Mouse (Mus musculus): ENCODE data around the gene Nfe2l2. TPM values are rescaled to one million over a fixed set of nuclear protein-coding genes. Genes with fewer than 3 reads are reported as not detected.

The Nfe2l2 gene
- total and polyA plus RNA-seq, 2 experiments from 2014 or later, result 8.9 to 11.3 TPM

- peak overlapping the region; percentile 47 for H3K4me3 ChIP-seq (ENCODE audit: low read depth, low read length)
- no peak for TF ChIP-seq CTCF (IDR thresholded peaks at IDR 0.05)
- H3K27ac ChIP-seq (ENCODE audit: low read depth, low read length), result peak overlapping the region; percentile 77
- ATAC-seq (ENCODE audit: low FRiP score), result peak; percentile 86
- peak; percentile 94 for DNase-seq (ENCODE audit: low spot score)
- WGBS, result under 1% methylated on average over 39 of the region's 62 CpGs
- peak overlapping the region; percentile 82 for H3K4me2 ChIP-seq (ENCODE audit: low read depth, low read length, poor library complexity, severe bottlenecking)
- H3K9ac ChIP-seq (replicated peaks; ENCODE audit: low read length, poor library complexity, severe bottlenecking), result peak overlapping the region; percentile 60
- no peaks in the 10 kb centered on the region for H3K9me3 ChIP-seq (ENCODE audit: low read length)
- no peaks in the 10 kb centered on the region for H3K36me3 ChIP-seq (ENCODE audit: insufficient read depth, low read length)
- no peaks in the 10 kb centered on the region for H3K4me1 ChIP-seq (ENCODE audit: insufficient read depth, low read length)
- no peaks in the 10 kb centered on the region for H3K27me3 ChIP-seq (ENCODE audit: insufficient read depth, low read length)
Observed at GRCm38 (mm10) chr2:75703375-75704181, 863 bp downstream of the Nfe2l2 start.

DNA sequence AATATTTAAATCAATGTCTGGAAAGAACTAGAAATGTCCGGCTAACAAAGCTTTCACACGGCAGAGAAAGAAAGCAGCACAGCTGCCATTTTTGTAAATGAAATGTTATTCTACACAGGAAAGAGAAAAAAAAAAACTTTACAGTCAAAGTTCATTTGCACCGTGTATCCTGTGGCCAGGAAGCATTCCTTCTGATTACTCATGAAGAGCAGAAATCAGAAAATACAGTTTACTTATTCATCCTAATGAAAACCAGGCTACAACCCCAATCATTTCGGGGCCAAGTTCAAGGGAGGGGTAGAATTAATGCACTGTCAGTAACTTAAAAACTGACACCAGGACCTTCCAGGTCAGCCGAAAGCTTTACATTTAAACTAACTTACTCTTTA, 1.9 kb downstream of the Nfe2l2 start:
- Histone ChIP-seq H3K27me3 (ENCODE audit: insufficient read depth, low read length) (no peaks in the 10 kb centered on the region), H3K9ac (replicated peaks; ENCODE audit: low read length, poor library complexity, severe bottlenecking) (no peak overlapping the region), H3K4me3 (ENCODE audit: low read depth, low read length) (peak overlapping the region; percentile 47; the same call in 1 of the 2 replicates), H3K4me2 (ENCODE audit: low read depth, low read length, poor library complexity, severe bottlenecking) (peak overlapping the region; percentile 82), H3K36me3 (ENCODE audit: insufficient read depth, low read length) (no peaks in the 10 kb centered on the region), H3K4me1 (ENCODE audit: insufficient read depth, low read length) (no peaks in the 10 kb centered on the region), H3K27ac (ENCODE audit: low read depth, low read length) (no peak overlapping the region), H3K9me3 (ENCODE audit: low read length) (no peaks in the 10 kb centered on the region)
- no peak for DNase-seq (ENCODE audit: low spot score)
- ATAC-seq (ENCODE audit: low FRiP score), result no peak
- TF ChIP-seq CTCF (IDR thresholded peaks at IDR 0.05), result no peak
- 32% methylated on average over 5 of the region's 5 CpGs for WGBS

- H3K4me2 ChIP-seq (ENCODE audit: low read depth, low read length, poor library complexity, severe bottlenecking), result no peak overlapping the region; the same call in 1 of the 2 replicates
- no peak for TF ChIP-seq CTCF (IDR thresholded peaks at IDR 0.05)
- H3K9ac ChIP-seq (replicated peaks; ENCODE audit: low read length, poor library complexity, severe bottlenecking), result no peak overlapping the region
- H3K4me1 ChIP-seq (ENCODE audit: insufficient read depth, low read length), result no peaks in the 10 kb centered on the region
- DNase-seq (ENCODE audit: low spot score) (no peak), ATAC-seq (ENCODE audit: low FRiP score) (no peak)
- H3K9me3 ChIP-seq (ENCODE audit: low read length), result no peaks in the 10 kb centered on the region
- no peak overlapping the region for H3K4me3 ChIP-seq (ENCODE audit: low read depth, low read length)
- H3K27me3 ChIP-seq (ENCODE audit: insufficient read depth, low read length), result no peaks in the 10 kb centered on the region
- H3K36me3 ChIP-seq (ENCODE audit: insufficient read depth, low read length), result no peaks in the 10 kb centered on the region
- WGBS, result 83% methylated on average over 9 of the region's 9 CpGs
- no peak overlapping the region for H3K27ac ChIP-seq (ENCODE audit: low read depth, low read length)
Observed at GRCm38 (mm10) chr2:75701822-75702587, 2.4 kb downstream of the Nfe2l2 start.

- DNase-seq (ENCODE audit: low spot score), result no peak
- no peak overlapping the region for H3K9ac ChIP-seq (replicated peaks; ENCODE audit: low read length, poor library complexity, severe bottlenecking)
- ATAC-seq (ENCODE audit: low FRiP score), result no peak
- no peak overlapping the region for H3K4me2 ChIP-seq (ENCODE audit: low read depth, low read length, poor library complexity, severe bottlenecking)
- 83% methylated on average over 3 of the region's 3 CpGs for WGBS
- no peak overlapping the region for H3K4me3 ChIP-seq (ENCODE audit: low read depth, low read length)
- no peak for TF ChIP-seq CTCF (IDR thresholded peaks at IDR 0.05)
- H3K27me3 ChIP-seq (ENCODE audit: insufficient read depth, low read length), result no peaks in the 10 kb centered on the region
- no peaks in the 10 kb centered on the region for H3K9me3 ChIP-seq (ENCODE audit: low read length)
- no peak overlapping the region for H3K27ac ChIP-seq (ENCODE audit: low read depth, low read length)
- H3K36me3 ChIP-seq (ENCODE audit: insufficient read depth, low read length), result no peaks in the 10 kb centered on the region
- H3K4me1 ChIP-seq (ENCODE audit: insufficient read depth, low read length), result no peaks in the 10 kb centered on the region
Observed at GRCm38 (mm10) chr2:75701207-75701606, 3.2 kb downstream of the Nfe2l2 start.

GRCm38 (mm10) chr2:75700543-75700942, 3.9 kb downstream of the Nfe2l2 start:
- DNase-seq (ENCODE audit: low spot score), result no peak
- no peak for ATAC-seq (ENCODE audit: low FRiP score)

DNA sequence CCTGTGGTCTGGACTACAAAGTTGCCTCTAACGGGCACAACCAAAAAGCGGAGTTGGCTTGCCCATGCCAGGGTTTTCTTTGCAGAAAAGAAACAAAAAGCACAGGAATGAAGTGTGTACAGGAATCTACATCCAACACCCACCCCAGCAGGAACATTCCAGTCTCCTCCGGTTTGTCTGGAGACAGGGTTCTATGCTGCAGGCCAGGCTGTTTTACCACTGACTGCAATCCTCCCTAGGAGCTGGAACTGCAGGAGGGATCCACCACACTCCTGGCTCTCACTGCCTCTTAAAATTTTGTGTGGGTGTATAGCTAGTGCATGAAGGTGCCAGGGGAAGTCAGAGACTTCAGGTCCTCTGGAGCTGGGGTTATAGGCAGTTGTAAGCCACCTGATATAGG, 5.6 kb downstream of the Nfe2l2 start:
- H3K27ac ChIP-seq (ENCODE audit: low read depth, low read length), result no peak overlapping the region
- no peaks in the 10 kb centered on the region for H3K27me3 ChIP-seq (ENCODE audit: insufficient read depth, low read length)
- no peak for ATAC-seq (ENCODE audit: low FRiP score)
- DNase-seq (ENCODE audit: low spot score), result no peak
- 77% methylated on average over 3 of the region's 3 CpGs for WGBS
- no peaks in the 10 kb centered on the region for H3K4me1 ChIP-seq (ENCODE audit: insufficient read depth, low read length)
- H3K9me3 ChIP-seq (ENCODE audit: low read length), result no peaks in the 10 kb centered on the region
- no peak for TF ChIP-seq CTCF (IDR thresholded peaks at IDR 0.05)
- H3K36me3 ChIP-seq (ENCODE audit: insufficient read depth, low read length), result no peaks in the 10 kb centered on the region
- no peak overlapping the region for H3K4me2 ChIP-seq (ENCODE audit: low read depth, low read length, poor library complexity, severe bottlenecking)
- H3K4me3 ChIP-seq (ENCODE audit: low read depth, low read length), result no peak overlapping the region
- no peak overlapping the region for H3K9ac ChIP-seq (replicated peaks; ENCODE audit: low read length, poor library complexity, severe bottlenecking)

More at GRCm38 (mm10) chr2:75700543-75700942, 3.9 kb downstream of the Nfe2l2 start:
- 94% methylated on average over 3 of the region's 3 CpGs for WGBS
- H3K27me3 ChIP-seq (ENCODE audit: insufficient read depth, low read length), result no peaks in the 10 kb centered on the region
- H3K9ac ChIP-seq (replicated peaks; ENCODE audit: low read length, poor library complexity, severe bottlenecking), result no peak overlapping the region
- no peaks in the 10 kb centered on the region for H3K4me1 ChIP-seq (ENCODE audit: insufficient read depth, low read length)
- H3K36me3 ChIP-seq (ENCODE audit: insufficient read depth, low read length), result no peaks in the 10 kb centered on the region
- no peak overlapping the region for H3K4me2 ChIP-seq (ENCODE audit: low read depth, low read length, poor library complexity, severe bottlenecking)
- no peak for TF ChIP-seq CTCF (IDR thresholded peaks at IDR 0.05)
- no peaks in the 10 kb centered on the region for H3K9me3 ChIP-seq (ENCODE audit: low read length)
- H3K27ac ChIP-seq (ENCODE audit: low read depth, low read length), result no peak overlapping the region
- H3K4me3 ChIP-seq (ENCODE audit: low read depth, low read length), result no peak overlapping the region

Data from midbrain, postnatal 0 days (tissue).